Mouse (Mus musculus) stomach, postnatal 0 days (tissue): ENCODE data around the gene Fam118b. TPM values are rescaled to one million over a fixed set of nuclear protein-coding genes. Genes with fewer than 3 reads are reported as not detected.
A peak's percentile ranks its signal among the peaks of the same experiment; 100 is the strongest.

ENCODE experiments used
- ATAC-seq: fragments of 200-750 bp; cut with Nextera tagmentation; 2 replicates; pipeline ENCODE4 v1.8.0; 2017; ENCODE audit not compliant: low FRiP score, low TSS enrichment
- DNase-seq: peaks from one replicate; pipeline ENCODE4 v3.0.0-alpha.2; 2016; ENCODE audit warnings: low spot score
- H3K27ac ChIP-seq: fragments of 300-500 bp; sonication (generic); replicated peaks from 2 replicates; pipeline ENCODE4 v1.5.1; 2014; ENCODE audit warnings: mild to moderate bottlenecking, control low read depth
- H3K27me3 ChIP-seq: fragments of 300-500 bp; sonication (generic); 2 replicates; pipeline ENCODE4 v1.6.1; 2014; ENCODE audit warnings: low read length; ENCODE audit not compliant: control insufficient read depth, insufficient read depth
- H3K36me3 ChIP-seq: fragments of 300-500 bp; sonication (generic); 2 replicates; pipeline ENCODE4 v1.6.1; 2014; ENCODE audit warnings: low read length, mixed read lengths; ENCODE audit not compliant: control insufficient read depth, insufficient read depth
- H3K4me1 ChIP-seq: fragments of 300-500 bp; sonication (generic); replicated peaks from 2 replicates; pipeline ENCODE4 v1.6.1; 2014; ENCODE audit warnings: antibody characterized with exemption; ENCODE audit not compliant: control insufficient read depth, insufficient read depth
- H3K4me2 ChIP-seq: fragments of 300-500 bp; sonication (generic); replicated peaks from 2 replicates; pipeline ENCODE4 v1.6.1; 2014; ENCODE audit warnings: low read depth, mild to moderate bottlenecking, control low read depth, moderate library complexity
- H3K4me3 ChIP-seq: fragments of 300-500 bp; sonication (generic); 2 replicates; pipeline ENCODE4 v1.5.1; 2014; ENCODE audit warnings: low read depth, low read length, control low read depth
- H3K9ac ChIP-seq: fragments of 300-500 bp; sonication (generic); 2 replicates; pipeline ENCODE4 v1.6.1; 2014; ENCODE audit warnings: mild to moderate bottlenecking, low read length, control low read depth, mixed read lengths
- H3K9me3 ChIP-seq: fragments of 300-500 bp; sonication (generic); 2 replicates; pipeline ENCODE4 v1.6.1; 2016; ENCODE audit warnings: low read length; ENCODE audit not compliant: control insufficient read depth
- CTCF ChIP-seq: IDR thresholded peaks from 2 replicates; pipeline ENCODE4 v1.5.1; 2016; ENCODE audit warnings: antibody characterized with exemption, low read depth, mild to moderate bottlenecking, moderate library complexity
- EP300 ChIP-seq: optimal IDR thresholded peaks from 2 replicates; pipeline ENCODE3; 2016; ENCODE audit warnings: antibody characterized with exemption
- WGBS: fragments of 180-500 bp; shearing (Covaris S2); extraction: QIAGEN DNeasy Blood & Tissue Kit; methylation state at CpG from one replicate; pipeline ENCODE4 v1.1.7; 2014; 5-methylcytosine and 5-hydroxymethylcytosine counted together
- polyA plus RNA-seq: library from polyadenylated mRNA; unstranded; fragments of >200 nt; fragmentation: Nextera tagmentation; extraction: Ambion mirVana; gene quantifications from 2 replicates; pipeline ENCODE4 v1.2.1, GENCODE M21; 2015

The Fam118b gene
- polyA plus RNA-seq, 1 experiment from 2014 or later, result 24.0 TPM

GRCm38 (mm10) chr9:35187351-35187903, 80.2 kb downstream of the Fam118b start:
- no peak for DNase-seq
- H3K27ac ChIP-seq, result no peak overlapping the region
- no peaks in the 10 kb centered on the region for H3K4me1 ChIP-seq
- ATAC-seq, result no peak
- H3K27me3 ChIP-seq, result no peaks in the 10 kb centered on the region
- no peak overlapping the region for H3K4me2 ChIP-seq
- H3K4me3 ChIP-seq, result no peak overlapping the region
- H3K36me3 ChIP-seq, result peaks cover 17% of the 10 kb centered on the region
- TF ChIP-seq CTCF (no peak), EP300 (no peak)
- no peak overlapping the region for H3K9ac ChIP-seq
- WGBS, result 81% methylated on average over 10 of the region's 10 CpGs
- no peaks in the 10 kb centered on the region for H3K9me3 ChIP-seq

DNA sequence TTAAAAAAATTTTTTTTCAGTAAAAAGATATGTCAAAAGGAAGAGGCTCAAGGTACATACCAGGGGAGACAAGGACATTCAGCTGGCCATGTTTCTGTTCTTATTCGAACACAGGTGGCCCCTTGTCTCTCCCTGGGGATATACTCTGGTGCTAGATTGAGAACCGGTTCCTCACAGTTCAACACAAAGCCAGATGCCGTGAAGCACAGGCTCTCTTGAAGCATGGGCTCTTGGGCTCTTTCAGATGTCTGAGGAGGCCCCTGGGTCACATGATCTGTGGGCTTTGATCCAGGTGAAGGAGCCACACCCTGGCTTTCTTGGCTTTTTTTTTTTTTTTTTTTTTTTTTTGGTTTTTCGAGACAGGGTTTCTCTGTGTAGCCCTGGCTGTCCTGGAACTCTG, 81.2 kb downstream of the Fam118b start:
- DNase-seq, result peak; percentile 43
- TF ChIP-seq CTCF (no peak), EP300 (no peak)
- Histone ChIP-seq H3K27me3 (no peaks in the 10 kb centered on the region), H3K27ac (no peak overlapping the region), H3K4me1 (no peaks in the 10 kb centered on the region), H3K4me2 (no peak overlapping the region), H3K4me3 (no peak overlapping the region), H3K9ac (no peak overlapping the region), H3K9me3 (no peaks in the 10 kb centered on the region), H3K36me3 (peaks cover 17% of the 10 kb centered on the region)
- no peak for ATAC-seq
- WGBS, result 52% methylated on average over 4 of the region's 4 CpGs

DNA sequence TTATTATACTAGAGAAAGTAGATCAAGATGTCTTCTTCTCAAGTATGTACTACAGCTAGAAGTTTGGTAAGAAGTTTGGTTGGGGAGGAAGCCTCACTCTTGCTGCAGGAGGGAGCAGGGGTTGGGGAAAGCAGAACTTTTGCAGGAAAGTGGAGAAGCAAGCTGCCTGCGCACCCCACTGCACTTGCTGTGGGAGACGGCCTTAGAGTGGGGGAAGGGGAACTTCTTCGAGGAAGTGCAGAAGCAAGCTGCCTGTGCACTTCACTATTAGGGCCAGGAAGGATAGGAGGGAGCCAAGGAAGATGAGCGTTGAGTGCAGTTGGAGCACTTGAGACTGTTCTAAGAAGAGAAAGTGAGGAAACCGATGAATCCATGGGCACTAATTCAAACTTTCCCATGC, 84.2 kb downstream of the Fam118b start:
- Histone ChIP-seq H3K4me2 (no peak overlapping the region), H3K9me3 (no peaks in the 10 kb centered on the region), H3K4me3 (no peak overlapping the region), H3K36me3 (peaks cover 4% of the 10 kb centered on the region; the same call in 1 of the 2 replicates), H3K27me3 (no peaks in the 10 kb centered on the region), H3K4me1 (no peaks in the 10 kb centered on the region), H3K9ac (no peak overlapping the region), H3K27ac (no peak overlapping the region)
- no peak for ATAC-seq
- no peak for TF ChIP-seq CTCF
- no peak for TF ChIP-seq EP300
- WGBS, result 71% methylated on average over 5 of the region's 5 CpGs
- DNase-seq, result no peak

DNA sequence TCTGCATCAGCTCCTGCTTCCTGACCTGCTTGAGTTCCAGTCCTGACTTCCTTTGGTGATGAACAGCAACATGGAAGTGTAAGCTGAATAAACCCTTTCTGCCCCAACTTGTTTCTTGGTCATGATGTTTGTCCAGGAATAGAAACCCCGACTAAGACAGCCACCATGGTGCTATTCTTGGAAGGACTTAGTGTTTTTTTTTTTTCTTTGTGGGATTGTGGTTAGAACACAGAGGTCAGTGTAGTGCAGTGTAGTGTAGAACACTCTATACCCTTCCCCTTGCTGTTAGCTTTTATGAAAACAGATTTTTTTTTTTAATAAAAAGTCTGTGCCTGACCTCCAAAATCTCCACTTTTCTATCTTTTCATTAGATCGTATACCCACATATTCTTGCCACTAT, 84.8 kb downstream of the Fam118b start:
- no peak for DNase-seq
- Histone ChIP-seq H3K36me3 (0 out of 2 replicates have a peak, but pooled peaks cover 2% of the 10 kb centered on the region), H3K9me3 (no peaks in the 10 kb centered on the region), H3K27ac (no peak overlapping the region), H3K4me1 (no peaks in the 10 kb centered on the region), H3K4me2 (no peak overlapping the region), H3K9ac (no peak overlapping the region), H3K4me3 (no peak overlapping the region), H3K27me3 (no peaks in the 10 kb centered on the region)
- 65% methylated on average over 2 of the region's 2 CpGs for WGBS
- TF ChIP-seq EP300 (no peak), CTCF (no peak)
- ATAC-seq, result no peak

DNA sequence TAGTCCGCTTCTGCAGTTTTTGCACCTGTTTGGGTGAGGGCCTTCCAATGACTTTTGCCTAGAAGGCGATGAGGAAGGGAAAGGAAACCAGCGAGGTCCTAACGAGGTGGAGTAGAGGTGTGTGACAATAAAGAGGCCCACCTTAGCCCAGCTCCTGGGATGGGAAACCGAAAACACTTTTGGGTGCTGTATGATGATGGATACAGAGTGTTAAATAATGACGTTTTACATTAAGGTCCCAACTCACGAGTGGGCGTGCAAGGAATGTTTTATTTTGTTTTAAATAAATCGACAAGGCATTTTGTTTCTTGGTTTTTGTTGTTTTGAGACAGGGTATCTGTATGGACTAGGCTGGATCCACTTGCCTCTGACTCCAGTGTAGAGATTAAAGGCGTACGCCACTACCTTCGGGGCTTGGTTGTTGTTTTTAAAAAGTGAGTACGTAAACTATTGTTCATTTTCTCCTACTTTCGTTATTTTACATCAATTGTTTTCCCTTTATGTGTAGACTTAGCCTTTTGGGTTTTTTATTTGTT, 91.4 kb downstream of the Fam118b start:
- DNase-seq (no peak), ATAC-seq (no peak)
- no peaks in the 10 kb centered on the region for H3K36me3 ChIP-seq
- peak overlapping the region; percentile 68 for H3K4me2 ChIP-seq
- H3K27ac ChIP-seq, result no peak overlapping the region; the same call in 1 of the 2 replicates
- TF ChIP-seq CTCF (no peak), EP300 (no peak)
- 41% methylated on average over 14 of the region's 14 CpGs for WGBS
- peak overlapping the region; percentile 53; the same call in 1 of the 2 replicates for H3K9ac ChIP-seq
- H3K4me3 ChIP-seq, result peak overlapping the region; percentile 61
- no peaks in the 10 kb centered on the region for H3K27me3 ChIP-seq
- no peaks in the 10 kb centered on the region for H3K4me1 ChIP-seq
- H3K9me3 ChIP-seq, result no peaks in the 10 kb centered on the region
